Mouse (Mus musculus): ENCODE measurements at regions not wholly inside any gene's neighbourhood (a gene's known extent, or its start where the extent isn't known, plus 50 kb on each side); places are given as distances from the start of the nearest gene placed in this dataset.

GRCm38 (mm10) chr4:64669722-64670121 is 454.3 kb upstream of the Pappa start:
- Histone ChIP-seq H3K36me3 (replicated peaks in 1 of 2; ENCODE audit: control insufficient read depth in 1 of 2, insufficient read depth in 1 of 2, low read length in 1 of 2) (no peaks in the 10 kb centered on the region), H3K4me3 (replicated peaks in 1 of 3; ENCODE audit: low read depth in 2 of 3, low read length in 2 of 3, poor library complexity in 1 of 3) (no peak overlapping the region), H3K9me3 (replicated peaks; ENCODE audit: low read length) (no peaks in the 10 kb centered on the region), H3K9ac (ENCODE audit: insufficient read depth, low read depth) (no peak overlapping the region), H3K4me2 (ENCODE audit: insufficient read depth, low read depth, poor library complexity, severe bottlenecking) (no peak overlapping the region), H3K27me3 (replicated peaks) (no peaks in the 10 kb centered on the region), H3K79me2 (replicated peaks; ENCODE audit: control insufficient read depth, extremely low read depth, insufficient read depth, poor library complexity, severe bottlenecking) (no peaks in the 10 kb centered on the region), H3K27ac (ENCODE audit: insufficient read depth, low read depth) (no peak overlapping the region), H3K4me1 (ENCODE audit: control insufficient read depth in 1 of 2, insufficient read depth in 2 of 2) (no peaks in the 10 kb centered on the region)
- DNase-seq (ENCODE audit: extremely low read depth): no peak
- in situ Hi-C loops (cut with MboI; ENCODE audit: low pct_ligation_motif_present, low pct_unique_long_range_greater_than_20kb, low sequenced_read_pairs): no loop called here
- TF ChIP-seq ZKSCAN1 (IDR thresholded peaks at IDR 0.05; ENCODE audit: borderline replicate concordance, low read depth, low read length) (no peak), IRF4 (IDR thresholded peaks at IDR 0.05; ENCODE audit: low read depth, low read length) (no peak), BHLHE40 (IDR thresholded peaks at IDR 0.05; ENCODE audit: low read depth, low read length) (no peak), UBTF (IDR thresholded peaks at IDR 0.05; ENCODE audit: low read depth, low read length) (no peak), NRF1 (IDR thresholded peaks at IDR 0.05; ENCODE audit: low read depth, low read length) (no peak), ELF1 (IDR thresholded peaks at IDR 0.05; ENCODE audit: low read depth, low read length) (no peak), MAZ (IDR thresholded peaks at IDR 0.05; ENCODE audit: low read depth, low read length) (no peak), POLR2AphosphoS2 (IDR thresholded peaks at IDR 0.05; ENCODE audit: low read depth, low read length) (no peak)
- dilution Hi-C loops (cut with MboI; ENCODE audit: extremely low pct_ligation_motif_present, extremely low pct_unique_long_range_greater_than_20kb, low sequenced_read_pairs): no loop called here

- no peaks in the 10 kb centered on the region for H3K4me1 ChIP-seq (ENCODE audit: control insufficient read depth in 1 of 2, insufficient read depth in 2 of 2)
- no peak overlapping the region for H3K27ac ChIP-seq (ENCODE audit: insufficient read depth, low read depth)
- no peak overlapping the region; the same call in 1 of the 2 replicates for H3K4me2 ChIP-seq (ENCODE audit: insufficient read depth, low read depth, poor library complexity, severe bottlenecking)
- H3K4me3 ChIP-seq (replicated peaks in 1 of 3; ENCODE audit: low read depth in 2 of 3, low read length in 2 of 3, poor library complexity in 1 of 3): no peak overlapping the region
- in situ Hi-C loops (cut with MboI; ENCODE audit: low pct_ligation_motif_present, low pct_unique_long_range_greater_than_20kb, low sequenced_read_pairs): no loop called here
- H3K36me3 ChIP-seq (replicated peaks in 1 of 2; ENCODE audit: control insufficient read depth in 1 of 2, insufficient read depth in 1 of 2, low read length in 1 of 2): no peaks in the 10 kb centered on the region
- DNase-seq (ENCODE audit: extremely low read depth): no peak
- H3K27me3 ChIP-seq (replicated peaks): no peaks in the 10 kb centered on the region
- no peaks in the 10 kb centered on the region for H3K79me2 ChIP-seq (replicated peaks; ENCODE audit: control insufficient read depth, extremely low read depth, insufficient read depth, poor library complexity, severe bottlenecking)
- dilution Hi-C loops (cut with MboI; ENCODE audit: extremely low pct_ligation_motif_present, extremely low pct_unique_long_range_greater_than_20kb, low sequenced_read_pairs): no loop called here
- H3K9ac ChIP-seq (ENCODE audit: insufficient read depth, low read depth): no peak overlapping the region
- TF ChIP-seq USF2 (conservative IDR thresholded peaks at IDR 0.05; ENCODE audit: low read depth, low read length): no peak
- no peak for TF ChIP-seq SMC3 (IDR thresholded peaks at IDR 0.05; ENCODE audit: low read depth, low read length)
- no peak for TF ChIP-seq ZKSCAN1 (IDR thresholded peaks at IDR 0.05; ENCODE audit: borderline replicate concordance, low read depth, low read length)
- TF ChIP-seq RCOR1 (conservative IDR thresholded peaks at IDR 0.05; ENCODE audit: low read depth, low read length): no peak
- no peaks in the 10 kb centered on the region for H3K9me3 ChIP-seq (replicated peaks; ENCODE audit: low read length)
Observed at GRCm38 (mm10) chr4:64676438-64676837, 447.5 kb upstream of the Pappa start.

GRCm38 (mm10) chr4:64676881-64677280 is 447.1 kb upstream of the Pappa start:
- Histone ChIP-seq H3K27me3 (replicated peaks) (no peaks in the 10 kb centered on the region), H3K27ac (ENCODE audit: insufficient read depth, low read depth) (no peak overlapping the region), H3K36me3 (replicated peaks in 1 of 2; ENCODE audit: control insufficient read depth in 1 of 2, insufficient read depth in 1 of 2, low read length in 1 of 2) (no peaks in the 10 kb centered on the region), H3K4me2 (ENCODE audit: insufficient read depth, low read depth, poor library complexity, severe bottlenecking) (no peak overlapping the region), H3K79me2 (replicated peaks; ENCODE audit: control insufficient read depth, extremely low read depth, insufficient read depth, poor library complexity, severe bottlenecking) (no peaks in the 10 kb centered on the region), H3K9ac (ENCODE audit: insufficient read depth, low read depth) (no peak overlapping the region), H3K4me1 (ENCODE audit: control insufficient read depth in 1 of 2, insufficient read depth in 2 of 2) (no peaks in the 10 kb centered on the region), H3K9me3 (replicated peaks; ENCODE audit: low read length) (no peaks in the 10 kb centered on the region), H3K4me3 (replicated peaks in 1 of 3; ENCODE audit: low read depth in 2 of 3, low read length in 2 of 3, poor library complexity in 1 of 3) (no peak overlapping the region)
- dilution Hi-C loops (cut with MboI; ENCODE audit: extremely low pct_ligation_motif_present, extremely low pct_unique_long_range_greater_than_20kb, low sequenced_read_pairs): no loop called here
- TF ChIP-seq MAX (IDR thresholded peaks at IDR 0.05; ENCODE audit: low read length): no peak
- no peak for TF ChIP-seq TCF12 (IDR thresholded peaks at IDR 0.05; ENCODE audit: low read depth, low read length)
- no peak for TF ChIP-seq USF1 (IDR thresholded peaks at IDR 0.05; ENCODE audit: low read depth, low read length)
- no peak for TF ChIP-seq E2F4 (IDR thresholded peaks at IDR 0.05; ENCODE audit: insufficient replicate concordance, low read depth, low read length)
- TF ChIP-seq BHLHE40 (IDR thresholded peaks at IDR 0.05; ENCODE audit: low read depth, low read length): no peak
- TF ChIP-seq SMC3 (IDR thresholded peaks at IDR 0.05; ENCODE audit: low read depth, low read length): no peak
- no peak for TF ChIP-seq JUN (IDR thresholded peaks at IDR 0.05; ENCODE audit: insufficient read depth, low read depth, low read length)
- TF ChIP-seq MAZ (IDR thresholded peaks at IDR 0.05; ENCODE audit: low read depth, low read length): no peak
- no peak for TF ChIP-seq POLR2AphosphoS2 (IDR thresholded peaks at IDR 0.05; ENCODE audit: low read depth, low read length)
- no peak for TF ChIP-seq UBTF (IDR thresholded peaks at IDR 0.05; ENCODE audit: low read depth, low read length)
- no peak for TF ChIP-seq ZKSCAN1 (IDR thresholded peaks at IDR 0.05; ENCODE audit: borderline replicate concordance, low read depth, low read length)
- DNase-seq (ENCODE audit: extremely low read depth): no peak
- in situ Hi-C loops (cut with MboI; ENCODE audit: low pct_ligation_motif_present, low pct_unique_long_range_greater_than_20kb, low sequenced_read_pairs): no loop called here
